Mouse (Mus musculus) olfactory bulb, adult 2 months (tissue): ENCODE measurements at regions not wholly inside any gene's neighbourhood (a gene's known extent, or its start where the extent isn't known, plus 50 kb on each side); places are given as distances from the start of the nearest gene placed in this dataset.

Experiments used
- CTCF ChIP-seq: fragments of 200-500 bp; IDR thresholded peaks from 2 replicates; pipeline ENCODE4 v1.5.1; 2012; ENCODE audit warnings: low read depth, mild to moderate bottlenecking, low read length, moderate library complexity; ENCODE audit not compliant: insufficient read depth
- POLR2A ChIP-seq: fragments of 200-500 bp; IDR thresholded peaks from 2 replicates; pipeline ENCODE4 v1.6.1; 2012; ENCODE audit warnings: mild to moderate bottlenecking, low read depth, low read length, moderate library complexity; ENCODE audit not compliant: insufficient read depth

GRCm38 (mm10) chr16:74683371-74683770 is 271.7 kb upstream of the Robo2 start:
- no peak for TF ChIP-seq POLR2A
- no peak for TF ChIP-seq CTCF
